Mouse (Mus musculus) limb, embryonic 13.5 days (tissue): ENCODE data around the gene Vmn1r233. TPM values are rescaled to one million over a fixed set of nuclear protein-coding genes. Genes with fewer than 3 reads are reported as not detected.

ENCODE experiments used
- ATAC-seq: fragments of 200-750 bp; cut with Nextera tagmentation; 2 replicates; pipeline ENCODE4 v1.8.0; 2017; ENCODE audit warnings: low read depth, moderate number of reproducible peaks, moderate TSS enrichment; ENCODE audit not compliant: low FRiP score
- H3K27ac ChIP-seq: fragments of 300-500 bp; sonication (generic); 2 replicates; pipeline ENCODE4 v1.5.1; 2015; ENCODE audit warnings: inconsistent platforms, mild to moderate bottlenecking, moderate library complexity
- H3K27me3 ChIP-seq: fragments of 300-500 bp; sonication (generic); 2 replicates; pipeline ENCODE4 v1.6.1; 2015; ENCODE audit warnings: mild to moderate bottlenecking, inconsistent platforms
- H3K36me3 ChIP-seq: fragments of 300-500 bp; sonication (generic); 2 replicates; pipeline ENCODE4 v1.6.1; 2015; ENCODE audit warnings: inconsistent platforms, mild to moderate bottlenecking, moderate library complexity
- H3K4me1 ChIP-seq: fragments of 300-500 bp; sonication (generic); 2 replicates; pipeline ENCODE4 v1.6.1; 2015; ENCODE audit warnings: inconsistent platforms
- H3K4me2 ChIP-seq: fragments of 300-500 bp; sonication (generic); replicated peaks from 2 replicates; pipeline ENCODE4 v1.6.1; 2015; ENCODE audit warnings: inconsistent platforms, mild to moderate bottlenecking, moderate library complexity
- H3K4me3 ChIP-seq: fragments of 300-500 bp; sonication (generic); 2 replicates; pipeline ENCODE4 v1.5.1; 2015; ENCODE audit warnings: moderate library complexity, mild to moderate bottlenecking, inconsistent platforms
- H3K9ac ChIP-seq: fragments of 300-500 bp; sonication (generic); 2 replicates; pipeline ENCODE4 v1.6.1; 2015; ENCODE audit warnings: mild to moderate bottlenecking, inconsistent platforms
- H3K9me3 ChIP-seq: fragments of 300-500 bp; sonication (generic); 2 replicates; pipeline ENCODE4 v1.6.1; 2016; ENCODE audit warnings: inconsistent platforms
- WGBS: fragments of 180-500 bp; shearing (Covaris S2); methylation state at CpG from one replicate; pipeline ENCODE4 v1.1.7; 2015; 5-methylcytosine and 5-hydroxymethylcytosine counted together
- polyA plus RNA-seq: library from polyadenylated mRNA; unstranded; fragments of >200 nt; fragmentation: Nextera tagmentation; extraction: Ambion mirVana; gene quantifications from 2 replicates; pipeline ENCODE4 v1.2.1, GENCODE M21; 2015

Gene Vmn1r233
- not detected in 2 replicates for polyA plus RNA-seq

DNA sequence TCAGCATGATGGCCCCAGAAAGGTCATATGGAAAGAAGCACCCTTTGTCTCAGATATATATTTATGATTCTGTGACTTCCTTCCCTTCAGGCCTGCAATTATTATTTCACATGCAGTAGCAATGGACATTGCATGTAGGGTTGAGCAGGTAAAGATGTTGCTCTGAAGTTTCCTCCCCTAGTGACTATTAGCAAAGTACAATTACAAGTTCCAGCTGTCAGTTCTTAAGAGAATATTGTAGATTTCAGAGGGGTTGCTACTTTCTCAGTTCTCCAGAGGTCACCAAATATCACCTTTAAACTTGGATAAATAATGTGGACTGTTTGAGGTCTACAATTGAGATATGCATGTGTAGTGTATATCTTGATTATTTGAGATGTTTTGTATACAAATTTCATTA lies at the start of gene Vmn1r233:
Gene Vmn1r233, minus strand, starts transcription at position 101 of the 400 bp plus-strand sequence.
- Histone ChIP-seq H3K27ac (no peak within 1 kb of the TSS), H3K9ac (no peak within 1 kb of the TSS), H3K4me3 (no peak within 1 kb of the TSS), H3K4me2 (no peak within 1 kb of the TSS), H3K27me3 (no peaks in the 10 kb centered on the region), H3K36me3 (no peaks in the 10 kb centered on the region), H3K9me3 (no peaks in the 10 kb centered on the region), H3K4me1 (no peaks in the 10 kb centered on the region)
- ATAC-seq, result no peak

GRCm38 (mm10) chr17:21018410-21019080 lies 22.3 kb upstream of the Vmn1r233 start:
- no peak for ATAC-seq
- Histone ChIP-seq H3K27ac (no peak overlapping the region), H3K4me1 (no peaks in the 10 kb centered on the region), H3K4me2 (no peak overlapping the region), H3K9ac (no peak overlapping the region), H3K4me3 (no peak overlapping the region), H3K9me3 (no peaks in the 10 kb centered on the region), H3K36me3 (peaks cover 81% of the 10 kb centered on the region), H3K27me3 (no peaks in the 10 kb centered on the region)
- 91% methylated on average over 1 of the region's 1 CpGs for WGBS

- Histone ChIP-seq H3K4me1 (peaks cover 11% of the 10 kb centered on the region), H3K27me3 (no peaks in the 10 kb centered on the region), H3K9ac (peak overlapping the region; percentile 89), H3K36me3 (peaks cover 27% of the 10 kb centered on the region), H3K4me2 (peak overlapping the region; percentile 80), H3K27ac (peak overlapping the region; percentile 93), H3K4me3 (peak overlapping the region; percentile 84), H3K9me3 (no peaks in the 10 kb centered on the region)
- WGBS, result 14% methylated on average over 1 of the region's 1 CpGs
- ATAC-seq, result no peak
Measured at GRCm38 (mm10) chr17:21009726-21010125, 13.5 kb upstream of the Vmn1r233 start.

- Histone ChIP-seq H3K36me3 (peaks cover 20% of the 10 kb centered on the region), H3K4me1 (peaks cover 11% of the 10 kb centered on the region), H3K4me2 (peak within 1 kb of the TSS; percentile 80), H3K27me3 (no peaks in the 10 kb centered on the region), H3K9ac (peak within 1 kb of the TSS; percentile 89), H3K9me3 (no peaks in the 10 kb centered on the region), H3K27ac (peak within 1 kb of the TSS; percentile 93), H3K4me3 (peak within 1 kb of the TSS; percentile 84)
- WGBS, result 7% methylated on average over 36 of the region's 36 CpGs
- ATAC-seq, result peak; percentile 98
Measured at GRCm38 (mm10) chr17:21008382-21009331, 12.4 kb upstream of the Vmn1r233 start, which contains the start of gene Zfp160. Gene Zfp160, plus strand, starts transcription at chr17:21008903.

DNA sequence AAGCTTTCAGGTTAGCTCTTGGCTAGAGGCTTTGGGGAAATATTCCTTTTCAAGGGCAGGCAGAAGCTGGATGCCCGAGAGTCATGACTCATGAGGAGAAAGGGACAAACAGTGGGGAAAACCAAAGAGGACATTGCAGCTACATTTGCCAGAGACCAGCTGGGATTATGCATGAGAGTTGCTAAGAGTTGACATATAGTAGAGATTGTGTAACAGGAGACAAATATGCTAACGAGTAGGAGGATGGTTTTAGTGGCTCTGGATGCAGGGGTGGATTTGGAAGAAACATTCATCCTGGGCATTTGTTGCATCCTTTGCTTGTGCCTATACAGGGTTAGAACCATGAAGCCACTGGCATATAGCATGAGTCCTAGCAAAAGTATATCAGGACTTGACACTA lies 2.5 kb downstream of the Vmn1r233 start:
- no peak for ATAC-seq
- 69% methylated on average over 2 of the region's 2 CpGs for WGBS

DNA sequence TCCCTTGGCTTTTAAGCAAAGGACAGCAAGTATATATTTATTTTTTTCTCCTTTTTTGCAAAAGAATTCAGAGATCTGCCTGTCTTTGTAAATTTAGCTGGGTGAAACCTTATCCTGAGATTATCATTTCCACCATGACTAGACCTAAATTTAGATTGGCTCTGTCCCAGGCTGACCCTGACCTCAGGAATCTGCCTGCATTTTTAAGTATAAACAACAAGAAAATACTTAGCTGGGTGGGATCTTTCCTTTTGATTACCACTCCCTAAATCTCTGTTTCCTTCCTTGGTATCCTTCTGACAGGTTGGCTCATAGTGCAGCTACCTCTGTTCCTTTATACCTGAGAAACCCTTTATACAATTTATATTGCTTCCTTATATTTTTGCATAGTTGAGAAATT lies 29.6 kb downstream of the Vmn1r233 start:
- Histone ChIP-seq H3K4me2 (no peak overlapping the region), H3K4me1 (no peaks in the 10 kb centered on the region), H3K27me3 (no peaks in the 10 kb centered on the region), H3K9me3 (no peaks in the 10 kb centered on the region), H3K4me3 (no peak overlapping the region), H3K9ac (no peak overlapping the region), H3K36me3 (peaks cover 82% of the 10 kb centered on the region), H3K27ac (no peak overlapping the region)
- no peak for ATAC-seq

More for the DNA sequence above, 2.5 kb downstream of the Vmn1r233 start:
- Histone ChIP-seq H3K27me3 (no peaks in the 10 kb centered on the region), H3K9ac (no peak overlapping the region), H3K4me2 (no peak overlapping the region), H3K9me3 (no peaks in the 10 kb centered on the region), H3K4me1 (no peaks in the 10 kb centered on the region), H3K36me3 (no peaks in the 10 kb centered on the region), H3K27ac (no peak overlapping the region), H3K4me3 (no peak overlapping the region)

DNA sequence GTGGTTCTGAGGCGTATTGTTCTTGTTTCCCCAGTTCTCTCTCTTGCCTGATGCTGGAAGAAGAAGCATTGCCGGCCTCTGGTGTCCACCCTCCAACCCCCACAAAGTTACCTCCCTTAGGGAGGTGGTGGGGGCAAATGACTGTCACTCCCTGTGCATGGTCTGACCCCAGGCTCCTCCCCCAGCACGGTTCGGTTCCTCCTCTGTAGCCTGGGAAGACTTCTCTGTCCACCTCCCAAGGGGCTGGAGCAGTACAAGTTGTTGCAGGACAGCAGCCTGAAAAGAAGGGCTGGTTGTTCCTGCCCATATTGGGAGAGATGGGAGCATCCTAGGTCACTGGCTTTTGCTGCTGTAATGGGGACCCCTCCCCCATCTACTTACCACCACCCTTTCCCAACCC lies 30.8 kb downstream of the Vmn1r233 start:
- H3K36me3 ChIP-seq, result peaks cover 94% of the 10 kb centered on the region
- ATAC-seq, result no peak
- H3K4me1 ChIP-seq, result no peaks in the 10 kb centered on the region
- no peak overlapping the region for H3K4me3 ChIP-seq
- H3K9ac ChIP-seq, result no peak overlapping the region
- H3K9me3 ChIP-seq, result no peaks in the 10 kb centered on the region
- H3K27ac ChIP-seq, result no peak overlapping the region
- no peak overlapping the region for H3K4me2 ChIP-seq
- 95% methylated on average over 4 of the region's 4 CpGs for WGBS
- H3K27me3 ChIP-seq, result no peaks in the 10 kb centered on the region

GRCm38 (mm10) chr17:20960386-20960785 lies 35.9 kb downstream of the Vmn1r233 start:
- Histone ChIP-seq H3K9me3 (no peaks in the 10 kb centered on the region), H3K27me3 (no peaks in the 10 kb centered on the region), H3K4me3 (no peak overlapping the region), H3K4me2 (no peak overlapping the region), H3K36me3 (peaks cover 99% of the 10 kb centered on the region), H3K9ac (no peak overlapping the region), H3K4me1 (no peaks in the 10 kb centered on the region), H3K27ac (no peak overlapping the region)
- WGBS, result 89% methylated on average over 5 of the region's 5 CpGs
- ATAC-seq, result no peak

DNA sequence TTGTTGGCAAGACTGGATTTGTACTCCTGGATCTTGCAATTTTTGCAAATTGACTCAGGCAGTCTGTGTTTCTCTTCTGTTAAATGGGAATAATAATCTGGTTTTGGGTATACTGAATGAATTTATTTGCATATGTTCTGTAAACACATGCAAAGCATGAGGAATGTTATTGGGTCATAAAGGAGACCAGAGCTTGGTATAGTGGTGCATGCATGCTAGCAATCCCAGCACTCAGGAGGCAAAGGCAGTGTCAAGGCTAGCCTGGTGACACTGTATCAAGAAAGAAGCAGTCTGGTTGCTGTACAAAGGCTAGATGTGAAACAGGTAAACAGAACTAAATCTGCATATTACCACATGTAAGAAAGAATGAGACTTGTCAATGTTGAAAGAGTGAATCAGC lies 49.6 kb downstream of the Vmn1r233 start:
- H3K27me3 ChIP-seq, result no peaks in the 10 kb centered on the region
- H3K9me3 ChIP-seq, result no peaks in the 10 kb centered on the region
- no peak for ATAC-seq
- H3K4me2 ChIP-seq, result peak overlapping the region; percentile 81
- peak overlapping the region; percentile 79 for H3K4me3 ChIP-seq
- H3K36me3 ChIP-seq, result peaks cover 6% of the 10 kb centered on the region
- H3K27ac ChIP-seq, result no peak overlapping the region; the same call in 1 of the 2 replicates
- peaks cover 40% of the 10 kb centered on the region for H3K4me1 ChIP-seq
- H3K9ac ChIP-seq, result peak overlapping the region; percentile 89

- H3K27ac ChIP-seq, result peak overlapping the region; percentile 97
- H3K27me3 ChIP-seq, result no peaks in the 10 kb centered on the region
- no peak for ATAC-seq
- peaks cover 40% of the 10 kb centered on the region for H3K4me1 ChIP-seq
- peak overlapping the region; percentile 79 for H3K4me3 ChIP-seq
- H3K9me3 ChIP-seq, result no peaks in the 10 kb centered on the region
- 0 out of 2 replicates have a peak, but pooled peaks cover 4% of the 10 kb centered on the region for H3K36me3 ChIP-seq
- H3K4me2 ChIP-seq, result peak overlapping the region; percentile 81
- under 1% methylated on average over 13 of the region's 13 CpGs for WGBS
- peak overlapping the region; percentile 89 for H3K9ac ChIP-seq
Measured at GRCm38 (mm10) chr17:20946026-20946565, 50.2 kb downstream of the Vmn1r233 start.

- peak; percentile 99 for ATAC-seq
- WGBS, result under 1% methylated on average over 69 of the region's 69 CpGs
- H3K9ac ChIP-seq, result peak within 1 kb of the TSS; percentile 89
- H3K4me2 ChIP-seq, result peak within 1 kb of the TSS; percentile 81
- H3K9me3 ChIP-seq, result no peaks in the 10 kb centered on the region
- H3K4me3 ChIP-seq, result peak within 1 kb of the TSS; percentile 79
- H3K27me3 ChIP-seq, result no peaks in the 10 kb centered on the region
- H3K27ac ChIP-seq, result peak within 1 kb of the TSS; percentile 97
- peaks cover 40% of the 10 kb centered on the region for H3K4me1 ChIP-seq
- 0 out of 2 replicates have a peak, but pooled peaks cover 4% of the 10 kb centered on the region for H3K36me3 ChIP-seq
Measured at GRCm38 (mm10) chr17:20944985-20945891, 51.0 kb downstream of the Vmn1r233 start, which contains the start of gene Ppp2r1a. Gene Ppp2r1a, plus strand, starts transcription at chr17:20945311.
